Mouse (Mus musculus): ENCODE measurements around the gene Kif5c.

Kif5c gene

DNA sequence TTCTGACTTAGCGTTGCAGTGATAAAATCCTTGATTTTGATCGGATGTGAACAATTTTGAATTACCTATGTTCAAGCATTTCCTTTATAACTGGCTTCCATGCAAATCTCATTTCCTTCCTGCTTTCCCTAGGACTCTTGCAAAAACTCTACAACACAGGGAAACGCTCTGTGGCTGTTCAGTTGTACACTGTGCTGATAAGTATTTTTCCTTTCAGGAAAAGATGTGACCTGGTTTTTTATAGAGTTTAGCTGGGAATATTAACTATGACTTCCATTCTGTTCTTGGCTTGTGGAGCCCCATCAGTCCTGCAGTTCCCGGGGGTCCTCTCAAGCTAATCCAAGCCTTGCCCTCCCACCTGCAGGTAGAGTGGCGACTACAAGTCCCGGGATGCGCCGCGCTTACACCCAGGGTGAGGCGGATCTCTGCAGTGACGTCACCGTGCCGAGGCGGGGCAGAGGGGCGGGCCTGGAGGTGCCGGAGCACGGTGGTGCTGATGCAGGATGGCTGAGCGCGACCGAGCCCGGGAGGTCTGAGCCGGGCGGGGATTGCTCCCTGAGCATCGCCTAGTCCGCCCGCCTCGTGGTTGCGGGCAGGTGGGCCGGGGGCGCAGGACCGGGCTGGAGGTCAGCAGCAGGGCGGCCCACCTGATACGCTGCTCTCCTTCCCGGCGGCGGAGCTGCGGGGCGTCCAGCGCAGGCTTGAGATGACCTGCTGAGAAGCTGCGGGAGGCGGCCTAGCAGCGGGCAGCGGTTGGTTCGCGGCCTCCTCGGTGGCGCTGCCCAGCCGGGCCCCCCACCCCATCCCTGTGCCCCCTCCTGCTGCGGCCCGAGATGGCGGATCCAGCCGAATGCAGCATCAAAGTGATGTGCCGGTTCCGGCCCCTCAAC lies at the start of gene Kif5c:
Kif5c (plus strand) TSS at position 470 of the 890 bp plus-strand sequence.
- peak; percentile 83 to 93 for DNase-seq

DNA sequence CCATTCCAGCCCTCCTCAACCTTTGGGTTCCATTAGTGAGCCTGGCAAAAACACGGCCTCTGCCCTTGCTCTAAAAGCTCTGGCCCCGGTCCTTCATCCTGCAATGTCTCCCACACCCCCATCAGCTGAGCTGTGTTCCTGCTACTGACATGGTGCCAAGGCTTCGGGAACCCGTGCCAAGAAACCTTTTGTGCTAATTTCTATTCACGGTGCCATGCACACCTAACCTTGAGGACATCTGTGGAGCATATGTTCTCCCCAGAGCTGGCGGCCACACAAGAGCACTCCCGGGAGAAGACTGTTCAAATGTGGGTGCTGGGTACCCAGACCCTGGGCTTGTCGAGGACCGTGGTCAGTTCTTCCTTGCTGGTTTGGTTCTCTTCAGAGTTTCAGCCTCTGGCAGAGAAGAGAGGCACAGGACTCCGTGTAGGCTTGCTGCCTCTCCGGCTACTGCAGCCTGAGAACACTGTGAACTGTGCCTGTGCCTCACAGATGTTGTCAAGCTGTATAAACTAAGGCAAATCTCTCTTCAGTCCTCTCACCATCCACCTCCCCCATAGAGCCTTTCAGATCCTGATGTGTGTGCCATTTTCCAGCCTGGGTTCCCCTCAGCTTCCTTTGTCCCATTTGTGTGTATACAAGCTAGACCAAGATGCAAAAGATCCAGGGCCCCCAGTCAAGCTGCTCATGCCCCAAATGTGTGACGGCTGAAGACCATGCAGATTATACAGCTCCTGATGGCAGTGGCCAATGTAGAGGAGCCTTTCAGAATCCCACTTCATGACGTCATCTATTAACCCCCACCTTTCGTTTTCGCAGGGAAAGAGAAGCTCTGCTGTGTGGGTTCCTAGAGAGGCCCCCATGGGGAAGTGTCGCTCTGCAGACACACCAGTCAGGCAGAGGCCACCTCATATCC lies 49.0 kb upstream of the Kif5c start:
- peak; percentile 87 to 91 for DNase-seq

DNA sequence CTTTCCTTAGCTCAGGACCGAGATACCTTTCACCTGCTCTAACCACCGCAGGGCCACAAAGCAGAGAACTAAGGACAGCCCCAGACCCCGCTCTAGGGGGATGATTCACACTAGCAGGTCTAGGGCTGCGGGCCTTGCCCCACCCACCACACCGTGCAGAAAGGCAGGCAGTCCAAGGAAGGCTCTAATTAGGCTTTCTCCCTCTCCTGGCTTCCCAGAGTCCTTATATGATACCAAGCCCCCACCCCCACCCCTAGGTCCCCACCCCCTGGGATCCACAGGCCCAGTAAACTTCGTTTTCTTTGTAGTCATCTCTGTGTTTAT lies 48.4 kb upstream of the Kif5c start:
- DNase-seq = no peak

DNA sequence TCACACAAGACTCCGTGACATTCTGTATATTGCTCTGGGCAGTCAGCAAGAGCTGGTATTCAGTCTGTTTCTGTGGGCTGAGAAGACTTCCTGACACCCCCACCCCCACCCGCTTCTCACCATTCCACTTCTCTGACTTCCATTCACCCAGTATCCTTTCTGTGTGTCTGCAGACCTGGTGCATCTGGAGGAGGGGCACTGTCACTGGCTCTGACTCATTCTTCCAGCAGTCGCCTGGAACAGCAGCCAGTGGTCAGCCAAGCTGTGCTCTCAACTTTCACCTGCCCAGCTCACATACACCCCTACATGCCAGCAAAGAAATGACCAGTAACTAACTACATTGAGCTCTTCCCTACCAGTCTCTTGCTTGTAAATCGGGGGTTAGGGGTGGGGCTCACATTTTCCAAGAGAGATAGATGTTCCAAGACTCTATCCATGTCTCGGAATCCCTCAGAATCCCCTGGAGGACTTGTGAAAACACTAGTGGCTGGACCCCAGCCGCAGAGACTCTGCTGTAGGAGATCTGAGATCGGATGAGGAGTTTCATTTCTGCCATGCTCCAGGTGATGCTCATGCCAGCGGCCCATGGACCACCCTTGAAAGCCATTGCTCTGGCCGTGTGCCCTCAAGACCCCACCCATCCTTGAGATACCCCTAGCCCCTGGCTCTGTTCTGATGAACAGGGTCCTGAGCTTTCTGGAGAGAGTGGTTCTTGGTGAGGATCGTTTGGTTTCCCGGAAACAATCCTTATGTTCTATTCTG lies 47.8 kb upstream of the Kif5c start:
- peak; percentile 20 to 27 for DNase-seq

DNA sequence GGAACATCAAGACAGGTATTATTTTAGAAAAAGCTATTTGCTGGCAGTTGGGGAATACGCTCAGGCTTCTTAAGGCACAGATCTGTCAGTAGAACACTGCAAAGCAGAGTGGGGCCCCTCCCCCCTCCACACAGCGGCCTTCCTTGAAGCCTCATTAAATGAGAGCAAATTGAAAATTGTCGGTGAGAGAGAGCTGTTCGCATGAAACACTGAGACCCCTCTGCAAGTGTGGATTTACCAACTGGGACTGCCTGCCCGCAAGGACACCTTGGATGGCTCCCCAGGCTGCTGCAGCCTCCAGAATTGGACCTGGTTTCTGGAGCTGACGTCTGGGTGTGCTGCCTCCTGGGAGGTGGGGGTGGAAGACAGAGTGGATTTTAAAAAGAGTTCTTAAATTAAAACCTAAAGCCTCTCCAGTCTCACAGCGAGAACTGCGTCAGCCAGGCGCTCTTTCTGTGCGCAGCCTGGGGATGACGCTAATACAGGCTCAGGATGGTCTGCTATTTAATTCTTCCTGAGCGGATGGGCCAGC lies 46.9 kb upstream of the Kif5c start:
- peak in 1 of 2 experiments; percentile 13 for DNase-seq

DNA sequence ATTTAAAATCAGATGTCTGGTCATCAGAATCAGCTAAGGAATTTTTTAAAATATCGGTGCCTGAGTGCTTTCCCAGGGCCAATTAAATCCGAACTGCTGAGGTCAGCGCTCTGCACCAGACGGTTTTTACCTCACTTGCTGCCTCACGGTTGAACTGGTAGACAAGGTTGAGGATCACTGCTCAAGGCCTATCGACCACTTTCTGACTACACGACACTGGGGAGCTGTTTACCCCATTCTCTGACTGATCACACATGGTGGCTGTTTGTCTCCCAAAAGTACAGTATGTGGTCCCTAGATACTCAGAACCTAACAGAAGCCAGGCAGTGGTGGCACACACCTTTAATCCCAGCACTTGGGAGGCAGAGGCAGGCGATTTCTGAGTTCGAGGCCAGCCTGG lies 46.4 kb upstream of the Kif5c start:
- DNase-seq = peak; percentile 11 to 13

DNA sequence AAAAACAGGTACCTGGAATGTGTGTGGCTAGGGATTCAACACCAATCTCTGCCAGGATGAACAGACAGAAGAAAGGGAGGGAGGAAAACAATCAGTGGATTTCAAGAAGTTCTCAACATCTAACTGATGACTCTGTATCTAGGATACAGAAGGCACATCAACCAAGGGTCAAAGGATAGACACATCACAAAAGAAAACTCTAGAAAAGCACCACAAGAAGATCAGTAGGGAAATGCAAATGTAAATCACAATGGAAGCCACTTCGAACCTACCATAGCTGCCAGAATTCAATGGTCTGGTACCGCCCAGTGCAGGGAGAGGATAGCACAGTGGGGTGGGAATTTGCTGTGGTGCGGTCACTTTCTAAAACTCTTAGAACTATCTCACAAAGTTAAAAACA lies 45.8 kb upstream of the Kif5c start:
- no peak for DNase-seq

DNA sequence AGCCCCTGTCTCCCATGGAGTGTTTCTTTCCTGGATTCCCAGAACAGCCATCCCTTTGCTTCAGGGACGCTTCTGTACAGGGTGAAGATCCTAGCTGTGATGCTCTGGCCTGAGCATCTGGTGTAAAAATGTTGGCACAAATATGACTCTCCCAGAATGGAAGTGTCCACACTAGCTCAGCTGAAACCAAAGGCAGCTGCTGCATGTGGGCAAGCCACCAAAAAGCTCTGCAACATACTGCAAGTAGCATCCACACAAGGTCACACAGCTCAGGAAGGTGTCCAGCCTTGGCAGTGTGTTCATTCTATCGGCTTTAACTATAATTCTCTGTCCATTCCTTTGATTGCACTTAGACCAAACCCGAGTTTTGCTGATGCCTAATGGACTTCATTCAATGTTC lies 38.5 kb upstream of the Kif5c start:
- no peak for DNase-seq

DNA sequence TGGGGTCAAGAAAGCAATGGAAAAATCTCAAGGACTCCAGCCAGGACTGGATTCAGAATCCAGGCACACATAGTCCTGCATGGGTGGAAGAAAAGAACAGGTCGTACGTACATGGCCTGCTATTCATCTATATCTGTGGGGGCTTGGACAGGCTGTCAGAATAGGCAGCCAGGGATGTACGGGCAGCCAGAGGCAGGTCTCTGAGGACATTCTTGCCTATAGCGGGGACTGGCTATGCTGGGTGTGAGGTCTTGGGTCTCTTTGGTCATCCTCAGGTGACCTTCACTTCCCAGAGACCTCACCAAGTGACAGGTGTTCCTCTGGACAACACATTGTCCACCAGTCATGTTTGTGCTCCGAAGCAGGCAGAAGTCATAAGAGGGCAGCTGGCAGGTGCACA lies 36.6 kb upstream of the Kif5c start:
- DNase-seq = no peak

DNA sequence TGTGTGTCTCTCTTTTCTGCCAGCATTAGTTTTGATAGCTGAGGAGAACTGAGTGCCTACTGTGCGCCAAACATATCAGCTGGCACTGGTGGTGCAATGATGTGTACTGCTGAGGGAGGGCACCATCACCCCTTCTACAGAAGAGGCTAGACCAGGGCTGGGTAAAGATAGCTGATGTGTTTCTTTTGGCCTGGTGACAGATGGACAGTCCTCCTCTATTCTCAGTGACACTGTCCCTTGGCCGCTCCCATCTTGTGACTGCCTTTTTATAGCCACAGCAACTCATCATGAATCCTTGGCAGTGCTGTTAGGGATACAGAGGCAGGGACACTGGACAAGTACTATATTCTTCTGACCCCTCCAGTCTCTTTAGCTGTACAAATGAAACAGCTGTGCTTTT lies 35.8 kb upstream of the Kif5c start:
- no peak for DNase-seq

DNA sequence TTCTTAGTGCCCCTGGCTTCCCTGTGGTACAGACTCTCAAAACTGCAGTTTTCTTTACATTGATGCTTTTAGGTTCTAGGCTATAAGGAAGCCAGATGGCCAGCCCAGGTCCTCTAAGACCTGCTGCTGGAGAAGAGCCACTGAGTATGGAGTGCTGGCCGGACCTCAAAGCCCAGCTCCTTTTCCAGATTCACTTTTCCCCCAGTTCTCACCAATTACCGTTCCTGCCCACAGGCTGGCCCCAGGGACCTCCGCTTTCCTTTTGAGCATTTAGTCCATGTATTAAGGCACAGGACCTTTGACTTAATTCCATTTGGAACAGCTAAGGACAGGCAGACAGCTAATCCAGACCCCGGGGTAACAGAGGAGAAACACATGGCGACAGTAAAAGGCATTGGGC lies 28.6 kb upstream of the Kif5c start:
- DNase-seq = no peak

DNA sequence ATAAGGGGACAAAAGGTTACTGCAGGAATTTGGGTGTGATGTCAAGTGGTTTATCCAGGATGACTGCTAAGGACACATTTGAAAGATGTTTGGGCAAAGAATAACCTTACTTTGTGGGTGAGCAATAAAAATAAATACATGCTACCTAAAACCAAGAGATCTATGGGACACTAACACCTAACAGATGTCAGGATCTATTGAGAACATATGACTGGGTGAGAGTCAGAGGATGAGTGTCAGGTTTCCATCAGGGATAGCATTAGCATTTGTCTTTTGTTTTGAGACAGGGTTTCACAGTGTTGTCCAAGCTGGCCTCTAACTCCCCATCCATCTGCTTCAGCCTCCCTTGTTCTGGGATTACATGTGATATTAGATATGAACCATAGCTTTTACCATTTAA lies 26.2 kb upstream of the Kif5c start:
- DNase-seq = no peak

DNA sequence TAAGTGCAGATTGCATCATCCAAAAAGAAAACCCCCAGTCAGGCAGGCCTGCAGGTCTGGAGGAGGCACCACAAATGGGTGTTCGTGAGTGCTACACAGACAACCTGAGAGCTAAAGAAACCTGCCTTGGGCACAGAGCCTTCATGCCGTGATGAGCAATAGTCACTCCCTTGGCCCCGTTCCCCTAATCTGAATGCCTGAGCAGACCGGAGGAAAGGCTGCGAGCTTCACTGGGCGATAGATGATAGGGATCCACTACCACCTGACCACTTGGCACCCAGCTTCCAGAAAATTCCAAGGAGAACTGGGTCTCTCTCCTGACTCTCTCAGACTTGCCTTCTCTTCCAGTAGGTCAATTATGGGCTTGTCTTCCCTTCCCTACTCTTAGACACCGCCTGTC lies 24.2 kb upstream of the Kif5c start:
- no peak for DNase-seq

DNA sequence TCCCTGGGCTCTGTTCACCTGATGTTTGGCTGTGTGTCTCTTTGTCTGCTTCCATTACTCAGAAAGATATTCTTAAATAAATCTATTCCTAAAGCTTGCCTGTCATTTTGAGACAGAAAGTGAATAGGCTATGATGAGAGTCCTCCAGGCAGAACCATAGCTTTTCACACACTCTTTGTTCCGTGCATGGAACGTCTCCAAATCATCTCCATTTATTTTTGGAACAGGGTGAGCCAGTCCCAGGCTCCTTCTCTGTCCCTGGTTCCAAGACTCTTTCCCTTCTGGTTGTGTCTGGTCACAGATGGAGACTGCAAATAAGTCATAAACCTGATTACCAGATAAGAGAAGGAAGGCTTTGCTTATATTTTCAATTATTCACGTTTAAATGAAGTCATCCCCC lies 22.8 kb upstream of the Kif5c start:
- no peak for DNase-seq

DNA sequence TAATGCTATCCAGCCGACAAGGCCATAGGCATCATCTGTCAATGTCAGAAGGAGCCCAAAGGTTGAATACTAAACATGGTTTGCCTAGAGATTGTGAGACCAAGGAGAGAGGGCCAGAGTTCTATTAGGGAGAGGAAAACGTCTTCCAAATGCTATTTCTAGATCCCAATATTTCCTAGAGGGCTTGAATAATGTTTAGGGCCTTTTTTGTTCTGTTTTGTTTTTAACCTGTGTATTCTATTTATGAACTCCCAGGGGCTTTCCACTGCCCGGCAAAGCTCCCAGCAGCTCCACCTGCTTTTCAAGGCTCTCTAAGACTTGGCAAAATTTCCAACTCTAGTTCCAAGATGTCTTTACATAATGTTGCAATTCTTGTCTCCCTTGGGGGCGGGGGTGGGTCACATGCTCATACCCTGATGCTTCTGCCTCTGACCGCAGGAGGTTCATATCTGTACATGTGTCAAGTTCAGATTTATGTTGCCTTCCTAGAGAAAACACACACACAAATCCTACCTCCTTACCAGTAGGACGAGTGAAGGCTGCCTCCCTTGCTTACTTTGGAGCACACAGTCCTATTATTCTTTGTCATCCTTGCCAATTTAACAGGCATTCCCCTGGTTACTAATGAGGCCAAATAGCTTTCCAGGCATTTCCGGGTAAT lies 18.9 kb upstream of the Kif5c start:
- no peak for DNase-seq

DNA sequence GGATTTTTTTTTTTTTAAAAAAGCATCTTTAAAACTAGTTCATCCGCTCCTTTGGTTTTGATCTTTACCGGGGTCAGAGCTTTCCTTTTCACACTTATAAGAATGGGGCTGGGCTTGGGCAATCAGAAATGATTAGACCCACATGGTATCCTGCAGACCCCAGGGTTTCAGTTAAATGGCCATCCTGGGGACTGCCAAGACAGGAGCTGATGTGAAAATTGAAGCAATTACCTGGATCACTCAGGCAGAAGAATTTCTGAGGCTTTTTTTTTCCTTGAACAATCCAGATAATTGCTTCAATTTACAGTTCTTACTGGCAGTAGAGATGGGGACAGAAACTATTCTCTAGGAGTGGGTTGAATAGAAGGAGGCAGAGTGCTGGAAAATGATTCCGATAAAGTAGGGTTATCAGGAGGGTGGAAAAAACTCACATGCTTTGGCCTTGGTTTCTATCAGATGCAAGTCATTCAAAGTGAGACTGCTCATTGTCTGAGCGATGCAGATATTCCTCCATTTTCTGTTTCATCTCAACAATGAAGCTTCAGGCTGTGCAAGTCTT lies 16.2 kb upstream of the Kif5c start:
- DNase-seq = no peak

DNA sequence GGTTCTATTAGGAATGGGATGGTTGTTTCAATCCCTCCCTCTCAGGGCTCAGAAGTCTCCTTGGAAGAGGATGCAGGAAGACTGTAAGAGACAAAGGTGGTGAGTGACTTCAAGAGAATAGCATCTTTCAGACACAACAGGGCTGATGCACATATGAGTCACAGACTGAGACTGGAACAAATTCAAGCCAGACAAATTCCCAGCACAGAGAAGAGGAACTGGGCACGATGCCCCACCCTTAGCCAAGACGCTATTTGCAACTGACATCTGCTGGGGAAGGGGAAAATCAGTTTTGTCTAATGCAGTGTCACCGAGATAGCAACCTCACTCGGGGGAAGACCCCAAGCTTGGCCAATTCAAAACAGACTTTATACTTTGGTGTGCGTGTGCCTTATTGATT lies 9.5 kb upstream of the Kif5c start:
- DNase-seq = no peak

DNA sequence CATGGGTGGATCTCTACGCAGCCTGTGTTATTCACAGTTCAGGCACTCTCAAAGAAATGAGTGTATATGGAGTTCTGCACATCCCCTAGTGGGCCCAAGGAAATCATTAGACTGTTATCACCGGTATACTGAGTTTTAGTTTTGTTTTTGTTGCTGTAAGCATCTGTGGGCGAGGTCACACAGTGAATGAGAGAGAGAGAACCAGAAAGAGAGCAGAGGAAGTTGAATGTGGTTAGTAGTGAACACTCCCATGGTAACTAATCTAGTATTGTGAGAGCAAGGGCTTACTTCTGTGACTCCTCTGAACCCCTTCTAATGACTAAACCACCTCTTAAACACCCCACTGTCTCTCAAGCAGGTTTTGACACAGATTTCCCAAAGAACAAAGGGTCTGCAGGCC lies 2.3 kb upstream of the Kif5c start:
- no peak for DNase-seq

DNA sequence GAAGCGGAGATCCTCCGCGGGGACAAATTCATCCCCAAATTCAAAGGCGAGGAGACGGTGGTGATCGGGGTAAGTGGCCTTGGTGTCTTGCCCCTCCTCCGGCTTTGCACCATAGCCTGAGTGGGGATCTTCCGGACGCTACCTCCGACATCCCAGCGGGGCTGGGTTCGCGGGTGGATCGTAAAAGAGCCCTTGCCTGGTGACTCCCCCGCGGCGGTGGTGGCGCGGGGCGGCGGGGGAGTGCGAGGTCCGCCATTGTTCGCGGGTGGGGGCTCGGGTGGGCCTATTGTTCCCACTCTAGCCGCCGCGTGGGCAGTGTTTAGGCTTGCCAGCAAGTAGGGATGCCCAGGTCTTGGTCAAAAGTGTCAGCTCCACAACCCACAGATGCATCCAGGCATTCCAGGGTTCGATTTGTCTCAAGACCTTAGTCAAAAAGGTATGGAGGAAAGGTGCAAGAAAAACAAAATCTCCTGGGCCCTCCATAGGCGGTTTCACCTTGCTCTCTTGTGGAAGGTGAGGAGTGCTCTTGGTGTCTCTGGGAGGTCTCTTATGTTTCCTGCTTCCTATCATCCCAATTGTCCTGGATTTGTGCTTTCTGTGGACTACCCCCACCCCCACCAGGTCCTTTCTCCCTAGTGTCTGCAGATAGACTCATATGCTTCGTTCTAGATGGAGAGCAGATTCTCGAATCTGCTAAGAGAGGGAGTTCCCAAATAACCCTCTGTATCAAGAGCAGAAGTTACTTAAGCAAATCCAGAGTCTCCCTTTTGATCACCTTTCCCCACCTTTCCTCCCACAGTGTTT lies 823 bp downstream of the Kif5c start:
- DNase-seq = peak in 1 of 2 experiments; percentile 6

DNA sequence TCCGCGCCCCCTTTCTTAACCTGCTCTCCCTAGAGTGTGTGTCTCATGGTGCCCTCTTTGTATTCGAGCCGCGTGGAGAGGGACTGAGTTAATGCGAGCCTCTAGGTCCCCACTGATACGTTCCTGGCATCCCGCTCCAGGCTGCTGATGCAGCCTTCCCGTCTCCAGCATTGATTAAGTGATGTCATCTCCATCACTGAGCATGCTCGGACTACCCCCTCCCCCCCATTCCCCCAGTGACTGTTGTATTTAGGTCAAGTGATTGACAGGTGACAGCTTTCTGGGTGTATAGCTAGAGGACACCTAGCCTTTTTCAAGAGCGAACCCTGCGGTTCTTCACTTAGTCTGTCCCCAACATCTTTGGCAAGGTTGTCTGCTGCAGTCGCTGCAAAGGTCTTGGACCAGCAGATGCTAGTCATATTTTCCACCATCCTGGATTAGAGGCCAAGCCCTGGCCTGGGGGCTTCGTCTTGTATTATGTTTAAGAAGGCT lies 1.6 kb downstream of the Kif5c start:
- DNase-seq = no peak

DNA sequence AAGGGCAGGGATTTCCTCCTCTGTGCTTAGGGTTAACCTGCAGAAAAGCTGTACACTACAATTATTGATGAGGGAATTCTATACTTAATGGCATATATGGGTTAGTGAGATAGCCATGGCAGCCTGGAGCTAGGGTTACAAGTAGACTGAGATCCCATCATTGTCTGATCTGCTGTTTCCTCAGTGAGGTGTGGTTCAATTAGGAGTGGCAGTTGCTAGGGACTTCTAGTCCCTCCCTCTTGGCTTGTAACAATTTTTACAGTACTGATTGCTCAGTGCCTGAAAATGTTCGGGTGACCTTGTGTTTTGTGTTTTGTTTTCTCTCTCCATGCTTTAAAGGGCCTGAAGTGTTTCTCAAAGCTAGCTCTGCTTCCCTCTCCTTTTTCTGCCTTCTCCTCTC lies 2.1 kb downstream of the Kif5c start:
- DNase-seq = no peak
